9 mouse cellular contexts compared by ENCODE assay signal in the genomic region with DNA sequence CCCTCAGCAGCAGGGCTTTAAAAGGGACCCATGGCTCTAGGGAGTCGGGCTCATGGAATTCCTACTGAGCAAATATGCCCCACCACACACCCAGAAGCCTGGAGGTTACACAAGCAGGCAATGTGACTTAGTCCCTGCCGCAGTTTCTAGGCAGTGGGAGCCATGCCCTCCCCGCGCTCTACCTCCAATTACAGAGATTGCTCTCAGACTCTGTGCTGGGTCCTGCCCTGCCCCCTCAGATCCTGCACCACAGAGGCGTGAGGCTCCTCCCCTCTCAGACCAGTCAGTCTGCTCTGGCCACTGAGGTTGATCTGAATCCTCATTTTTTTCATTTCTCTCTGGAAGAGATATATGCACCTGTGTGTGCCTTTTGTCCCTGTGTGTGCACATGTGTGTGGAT. TPM values are rescaled to one million over a fixed set of nuclear protein-coding genes. Genes with fewer than 3 reads are reported as not detected.
DNase-seq lines count a peak whose midpoint lies in the region; ATAC-seq and TF ChIP-seq lines count a peak whose summit lies in the region.
"Had no signal": no experiment of that assay in that cellular context is flagged by ENCODE, and none has a peak within 500 bp of the region (broad histone marks: within the 10 kb centered on the region; RNA-seq: fewer than 3 reads in every experiment).

No protein-coding gene starts in this region.

- H3K27ac ChIP-seq in forebrain, embryonic 10.5 days: peak overlapping the region; percentile 53; the same call in 1 of the 2 replicates
- H3K27ac ChIP-seq in forebrain, embryonic 16.5 days (ENCODE audit: low read length): no peak overlapping the region
- H3K27ac ChIP-seq in lung, embryonic 14.5 days (ENCODE audit: low read depth): no peak overlapping the region
- H3K27ac ChIP-seq: liver, embryonic 13.5 days had no signal

- H3K9ac ChIP-seq in forebrain, embryonic 16.5 days (replicated peaks; ENCODE audit: low read depth, low read length): no peak overlapping the region
- H3K9ac ChIP-seq in lung, embryonic 14.5 days: no peak overlapping the region
- H3K9ac ChIP-seq: liver, embryonic 13.5 days had no signal

- no peak overlapping the region for H3K4me3 ChIP-seq in forebrain, embryonic 10.5 days
- no peak overlapping the region for H3K4me3 ChIP-seq in forebrain, embryonic 16.5 days (replicated peaks; ENCODE audit: low read length)
- no peak overlapping the region for H3K4me3 ChIP-seq in lung, embryonic 14.5 days (ENCODE audit: low read depth, low read length)
- H3K4me3 ChIP-seq: liver, embryonic 13.5 days had no signal

- TF ChIP-seq CTCF in lung, embryonic 14.5 days (IDR thresholded peaks at IDR 0.05; ENCODE audit: low read depth): no peak

- H3K4me2 ChIP-seq in forebrain, embryonic 16.5 days (ENCODE audit: low read length): no peak overlapping the region
- no peak overlapping the region for H3K4me2 ChIP-seq in lung, embryonic 14.5 days
- H3K4me2 ChIP-seq: liver, embryonic 13.5 days had no signal

- DNase-seq in forebrain, embryonic 10.5 days (ENCODE audit: extremely low spot score, low spot score): peak; percentile 39
- peak; percentile 33 for DNase-seq in lung, embryonic 14.5 days
- DNase-seq in lung, postnatal 14 days: no peak
- DNase-seq in lung, postnatal 10 days: peak; percentile 5
- no peak for DNase-seq in gastrocnemius, postnatal 25 days
- no peak for DNase-seq in adrenal gland, adult 8-10 months
- DNase-seq in right cerebral cortex, postnatal 4 days: no peak
- DNase-seq: liver, embryonic 13.5 days had no signal

- peaks cover 14% of the 10 kb centered on the region for H3K4me1 ChIP-seq in forebrain, embryonic 10.5 days
- no peaks in the 10 kb centered on the region for H3K4me1 ChIP-seq in forebrain, embryonic 16.5 days (replicated peaks; ENCODE audit: control insufficient read depth, insufficient read depth, low read length)
- H3K4me1 ChIP-seq in lung, embryonic 14.5 days (ENCODE audit: insufficient read depth): no peaks in the 10 kb centered on the region

- H3K27me3 ChIP-seq in forebrain, embryonic 10.5 days (ENCODE audit: poor library complexity, severe bottlenecking): no peaks in the 10 kb centered on the region; the same call in 1 of the 2 replicates
- no peaks in the 10 kb centered on the region for H3K27me3 ChIP-seq in forebrain, embryonic 16.5 days (replicated peaks; ENCODE audit: control insufficient read depth, insufficient read depth, low read length)
- H3K27me3 ChIP-seq in lung, embryonic 14.5 days (ENCODE audit: insufficient read depth, low read length): no peaks in the 10 kb centered on the region
- H3K27me3 ChIP-seq: liver, embryonic 13.5 days had no signal

- no peaks in the 10 kb centered on the region; the same call in 1 of the 2 replicates for H3K9me3 ChIP-seq in forebrain, embryonic 10.5 days
- H3K9me3 ChIP-seq in forebrain, embryonic 16.5 days (ENCODE audit: control insufficient read depth, low read length): no peaks in the 10 kb centered on the region
- no peaks in the 10 kb centered on the region for H3K9me3 ChIP-seq in lung, embryonic 14.5 days (ENCODE audit: low read depth, low read length)
- H3K9me3 ChIP-seq: liver, embryonic 13.5 days had no signal

- no peaks in the 10 kb centered on the region for H3K36me3 ChIP-seq in forebrain, embryonic 10.5 days (replicated peaks)
- no peaks in the 10 kb centered on the region for H3K36me3 ChIP-seq in forebrain, embryonic 16.5 days (ENCODE audit: control insufficient read depth, insufficient read depth)
- no peaks in the 10 kb centered on the region for H3K36me3 ChIP-seq in lung, embryonic 14.5 days (ENCODE audit: insufficient read depth)
- H3K36me3 ChIP-seq: liver, embryonic 13.5 days had no signal

- WGBS in forebrain, embryonic 10.5 days: 5% methylated on average over 5 of the region's 5 CpGs
- 6% methylated on average over 5 of the region's 5 CpGs for WGBS in forebrain, embryonic 16.5 days
- WGBS in lung, embryonic 14.5 days: 4% methylated on average over 5 of the region's 5 CpGs

- ATAC-seq in forebrain, embryonic 16.5 days: no peak
- peak; percentile 54; the same call in 1 of the 2 replicates for ATAC-seq in lung, embryonic 14.5 days (ENCODE audit: insufficient read depth)

RNA-seq across cellular contexts. Expression of a gene that starts 14.6 kb away (rescaled TPM):
- polyA plus RNA-seq in forebrain, embryonic 10.5 days (2016; fragmentation: Nextera tagmentation; extraction: Ambion mirVana): 0.05 TPM in 1 of 2 replicates, not detected in the other
- 1.1 and 2.3 TPM in 2 replicates for polyA plus RNA-seq in forebrain, embryonic 16.5 days (2015; fragmentation: Nextera tagmentation; extraction: Ambion mirVana)
- polyA plus RNA-seq in lung, embryonic 14.5 days (2014; fragmentation: Nextera tagmentation; extraction: Ambion mirVana): 0.05 TPM in 1 of 2 replicates, not detected in the other
- total RNA-seq in gastrocnemius, postnatal 25 days (2021): under 1 TPM in 1 of 2 experiments, not detected in 1; 0.05 TPM
- under 1 TPM; 0.41 to 0.83 (median 0.55) TPM for total RNA-seq in adrenal gland, adult 8-10 months (2022)

RNA-seq across cellular contexts. Expression of a gene that starts 59.5 kb away (rescaled TPM):
- polyA plus RNA-seq in forebrain, embryonic 10.5 days (2016; fragmentation: Nextera tagmentation; extraction: Ambion mirVana): 18.9 and 22.9 TPM in 2 replicates
- polyA plus RNA-seq in forebrain, embryonic 16.5 days (2015; fragmentation: Nextera tagmentation; extraction: Ambion mirVana): 20.0 and 20.5 TPM in 2 replicates
- polyA plus RNA-seq in lung, embryonic 14.5 days (2014; fragmentation: Nextera tagmentation; extraction: Ambion mirVana): 32.8 and 33.3 TPM in 2 replicates
- total RNA-seq in gastrocnemius, postnatal 25 days (2021): 1 to 10 TPM; 6.2 to 6.3 TPM
- total RNA-seq in adrenal gland, adult 8-10 months (2022): 10 to 100 TPM; 42.9 to 56.9 (median 49.2) TPM

Comparison
In these comparisons a context has a peak if more than half of its experiments do, and no peak if none do; other contexts are left out.
1. DNase-seq: peak in forebrain, embryonic 10.5 days (single experiment), lung, embryonic 14.5 days (single experiment) and lung, postnatal 10 days (single experiment); none in lung, postnatal 14 days (single experiment), gastrocnemius, postnatal 25 days (single experiment), adrenal gland, adult 8-10 months (single experiment) and right cerebral cortex, postnatal 4 days (single experiment).